Mouse (Mus musculus) induced T-regulatory cell, adult 2 months (primary cell): Measurements from ENCODE around the gene Bcar1.

Source experiments
- DNase-seq: peaks from one replicate; pipeline ENCODE4 v3.0.0-alpha.2; 2012; ENCODE audit warnings: low read depth

Gene Bcar1

DNA sequence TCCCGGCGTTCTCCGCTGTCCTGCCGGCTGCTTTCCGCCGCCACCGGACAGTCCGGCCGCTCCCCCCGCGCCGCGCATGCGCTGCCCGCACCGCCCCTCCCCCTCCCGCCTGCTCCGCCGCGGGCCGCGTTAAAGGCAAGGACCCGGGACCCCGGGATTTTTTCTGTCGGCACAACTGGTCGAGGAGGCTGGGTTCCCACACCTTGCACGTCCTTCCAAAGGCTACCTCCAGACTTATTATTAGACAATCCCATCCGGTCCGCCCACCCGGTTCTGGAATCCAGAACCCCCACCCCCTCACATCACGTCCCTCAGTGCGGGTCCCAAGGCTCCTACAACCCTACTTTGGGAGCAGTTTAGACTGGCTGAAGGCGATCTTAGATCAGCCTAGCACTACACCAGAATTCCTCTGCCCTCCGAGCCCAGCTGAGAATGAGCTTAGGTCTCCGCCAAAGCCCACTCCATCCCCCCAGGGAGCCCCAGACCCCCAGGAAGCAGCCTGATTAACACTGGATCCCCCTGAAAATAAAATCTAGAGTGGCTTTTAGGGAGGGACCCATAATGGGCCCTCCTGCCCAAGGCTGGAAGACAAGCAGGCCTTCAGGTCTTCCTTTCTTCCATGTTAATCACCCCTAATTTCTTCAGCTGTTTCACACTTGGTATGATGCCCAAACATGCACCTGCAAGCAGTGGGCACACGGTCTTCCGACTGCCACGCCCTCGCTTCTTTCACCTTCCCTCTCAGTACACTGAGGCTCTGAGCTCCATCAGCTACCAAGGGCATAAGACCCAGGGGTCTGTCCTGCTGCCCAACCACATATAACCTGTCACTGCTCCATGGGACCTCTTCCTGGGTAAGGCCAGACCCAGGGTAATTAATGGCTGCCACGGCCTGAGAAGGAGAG lies at the start of gene Bcar1:
Gene Bcar1, minus strand, starts transcription at position 18 of the 905 bp plus-strand sequence.
- DNase-seq = no peak

DNA sequence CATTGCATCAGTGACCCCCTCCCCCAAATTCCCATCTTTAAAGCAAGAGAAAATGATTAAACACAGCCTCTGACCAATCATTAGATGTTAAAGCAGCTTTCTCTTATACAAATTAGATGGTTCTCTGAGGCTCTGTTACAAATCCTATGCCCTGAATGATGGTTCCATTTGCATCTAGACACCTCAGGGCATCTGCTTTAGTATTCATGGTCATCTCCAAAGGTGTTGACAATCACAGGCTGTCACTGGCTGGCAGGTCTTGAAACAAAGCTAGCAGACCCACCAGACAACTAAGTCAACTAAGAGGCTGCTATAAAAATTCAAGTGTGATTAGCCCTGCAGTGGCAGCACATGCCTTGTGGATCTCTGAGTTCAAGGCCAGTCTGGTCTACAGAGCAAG lies 46.0 kb upstream of the Bcar1 start:
- DNase-seq = no peak

DNA sequence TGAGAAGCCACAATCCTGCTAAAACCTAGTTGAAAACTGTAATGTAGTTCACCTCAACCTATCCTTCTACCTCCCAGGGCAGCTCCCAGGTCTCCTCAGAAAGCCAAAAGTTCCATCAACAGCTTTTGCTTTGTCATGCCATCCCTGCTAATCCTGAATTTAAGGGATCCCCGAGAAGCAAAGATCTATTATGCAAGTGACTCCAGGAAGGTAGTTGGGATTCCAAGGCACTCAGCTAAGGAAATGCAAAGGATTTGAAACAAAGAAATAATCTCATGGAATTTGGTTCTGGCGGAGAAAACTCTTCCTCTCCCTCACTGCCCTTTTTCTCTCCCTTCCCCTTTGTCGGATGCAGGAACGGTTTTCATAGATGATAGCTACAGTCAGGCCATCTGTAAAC lies 45.6 kb upstream of the Bcar1 start:
- no peak for DNase-seq

DNA sequence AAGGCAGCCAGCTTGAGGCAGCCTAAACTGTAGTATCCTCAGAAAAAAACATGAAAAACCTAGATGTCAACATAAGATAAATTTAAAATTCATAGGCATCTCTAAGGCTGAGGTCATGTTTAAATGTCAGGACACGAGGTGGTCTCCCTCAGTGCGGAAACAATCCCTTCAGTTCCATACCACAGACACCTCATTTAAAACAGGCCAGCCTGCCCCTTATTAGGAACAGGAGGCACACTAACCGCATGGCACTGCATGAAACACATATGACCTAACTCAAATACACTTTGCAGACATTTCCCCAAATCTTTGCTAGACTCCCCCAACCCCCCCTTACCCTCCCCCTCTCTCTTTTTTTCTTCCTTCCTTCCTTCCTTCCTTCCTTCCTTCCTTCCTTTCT lies 44.9 kb upstream of the Bcar1 start:
- DNase-seq = no peak

DNA sequence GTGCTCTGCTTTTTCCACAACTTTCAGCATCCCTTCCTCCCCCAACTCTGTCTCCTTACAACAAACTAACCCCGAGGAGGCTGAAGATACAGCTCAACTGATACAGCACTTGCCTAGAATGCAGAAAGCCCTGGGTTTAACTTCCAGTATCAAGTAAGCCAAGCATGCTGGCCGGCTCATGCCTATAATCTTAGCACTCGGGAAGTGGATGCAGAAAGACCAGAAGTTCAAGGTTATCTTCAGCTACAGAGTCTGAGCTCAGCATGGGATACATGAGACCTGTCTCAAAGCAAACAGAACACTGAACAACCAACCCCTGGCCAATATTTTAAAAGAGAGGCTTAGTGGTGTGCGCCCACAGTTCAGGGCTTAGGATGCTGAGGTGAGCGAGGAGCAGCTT lies 44.5 kb upstream of the Bcar1 start:
- DNase-seq = no peak

DNA sequence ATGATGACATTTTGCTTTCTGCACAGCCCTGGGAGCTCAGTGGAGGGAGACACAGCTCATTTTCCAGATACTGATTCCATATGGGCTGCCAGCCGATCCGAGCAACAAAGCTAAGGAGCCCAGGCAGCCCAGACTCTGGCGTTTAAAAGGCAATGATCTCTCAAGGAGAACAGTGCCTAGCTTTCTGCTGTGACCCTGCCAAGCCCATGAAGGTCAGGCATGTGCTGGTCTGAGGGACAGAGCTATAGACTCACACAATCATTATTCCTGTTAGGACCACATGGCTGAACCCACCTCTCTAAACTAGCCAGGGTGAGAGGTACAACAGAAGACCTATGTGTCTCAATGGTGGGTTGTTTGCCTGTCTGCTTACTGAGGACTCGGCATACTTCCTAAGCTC lies 44.1 kb upstream of the Bcar1 start:
- no peak for DNase-seq

DNA sequence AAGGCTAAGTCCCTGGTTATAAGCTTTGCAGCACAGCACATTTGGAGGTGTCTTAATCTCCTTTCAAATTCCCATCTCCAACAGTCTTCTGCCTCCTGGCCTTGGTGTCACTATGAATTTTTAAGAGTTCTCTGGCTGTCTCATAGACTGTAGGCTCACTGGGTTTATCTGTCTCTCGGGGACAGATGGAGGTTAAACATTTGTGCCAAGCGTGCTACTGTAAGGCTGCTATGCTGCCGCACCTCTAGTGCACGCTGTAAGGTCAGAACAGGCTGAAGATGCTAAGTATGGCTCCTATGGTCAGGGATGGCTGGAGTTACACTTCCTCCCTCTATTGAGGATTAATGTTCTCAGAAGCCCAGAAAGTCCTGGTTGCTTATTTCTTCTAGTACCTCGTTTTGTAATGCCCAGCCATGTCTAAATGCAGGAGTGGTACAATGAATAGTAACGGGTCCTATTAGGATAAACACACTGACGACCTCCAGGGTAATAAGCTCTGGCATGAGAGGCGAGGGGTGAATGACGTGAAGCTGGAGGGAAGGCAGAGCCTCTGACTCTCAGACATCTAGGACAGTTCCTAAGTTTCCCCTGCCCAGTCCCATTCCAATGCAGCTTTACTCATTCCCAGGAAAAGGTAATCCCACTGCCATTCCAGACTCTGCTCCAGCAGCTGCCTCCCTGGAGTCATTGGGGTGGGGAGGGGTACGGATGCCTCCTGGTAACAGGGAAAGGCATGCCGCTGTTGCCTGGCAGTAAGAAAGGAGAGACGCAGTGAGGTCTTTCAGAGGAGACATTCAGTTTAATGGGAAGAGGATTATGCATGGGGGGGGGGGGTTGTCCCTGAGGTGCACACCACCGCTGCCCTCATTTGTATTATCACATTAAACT lies 43.3 kb upstream of the Bcar1 start:
- no peak for DNase-seq

DNA sequence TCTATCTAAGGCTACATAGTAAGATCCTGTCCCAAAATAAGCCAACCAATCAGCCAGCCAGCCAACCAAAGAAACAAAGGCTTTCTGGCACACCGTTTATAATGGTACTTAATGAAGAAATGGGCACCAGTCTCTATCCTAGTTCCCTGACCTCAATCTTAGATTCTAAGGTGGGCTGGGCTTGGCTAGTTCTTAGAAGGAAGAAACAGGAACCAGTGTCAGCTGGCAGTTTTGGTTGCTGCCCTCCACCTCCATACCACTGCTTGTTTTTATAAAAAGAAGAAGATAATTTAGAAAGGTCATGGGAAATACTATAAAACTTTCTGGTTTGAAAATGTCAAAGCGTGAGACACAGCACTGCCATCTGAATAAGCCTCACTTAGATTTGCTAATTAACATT lies 42.5 kb upstream of the Bcar1 start:
- no peak for DNase-seq

DNA sequence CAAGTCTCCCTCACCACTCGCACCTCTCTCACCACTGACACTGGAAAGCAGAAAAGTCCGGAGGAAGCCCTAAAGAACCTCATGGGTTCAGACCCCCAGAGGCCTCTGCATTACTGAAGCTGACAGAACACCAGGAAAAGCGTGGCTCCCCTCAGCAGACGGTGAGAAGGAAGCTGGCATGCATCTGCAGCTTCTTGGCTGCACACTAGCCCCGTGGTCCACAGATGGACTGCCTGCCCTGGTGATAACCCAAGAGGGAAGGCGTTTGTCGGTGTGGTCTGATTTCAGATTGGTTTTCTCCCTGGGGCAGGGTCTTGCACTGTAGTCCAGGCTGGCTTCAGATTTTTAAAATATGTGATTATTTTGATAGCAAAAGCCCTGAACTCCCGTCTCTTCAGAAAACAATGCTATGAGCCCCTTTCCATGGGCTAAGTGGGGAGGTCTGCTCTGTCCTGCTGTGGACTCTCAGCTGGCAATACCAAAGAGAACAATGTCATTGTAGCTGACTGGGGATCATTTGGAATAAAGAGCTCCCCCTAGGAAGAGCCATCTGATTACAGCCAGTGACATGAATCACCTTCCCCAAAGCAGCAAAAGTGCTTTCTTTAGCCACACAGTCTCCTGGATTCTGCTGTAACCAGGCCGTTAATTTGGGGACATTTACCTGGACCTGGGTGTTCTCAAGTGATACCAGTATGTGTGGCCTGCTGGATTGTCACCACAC lies 39.2 kb upstream of the Bcar1 start:
- no peak for DNase-seq

DNA sequence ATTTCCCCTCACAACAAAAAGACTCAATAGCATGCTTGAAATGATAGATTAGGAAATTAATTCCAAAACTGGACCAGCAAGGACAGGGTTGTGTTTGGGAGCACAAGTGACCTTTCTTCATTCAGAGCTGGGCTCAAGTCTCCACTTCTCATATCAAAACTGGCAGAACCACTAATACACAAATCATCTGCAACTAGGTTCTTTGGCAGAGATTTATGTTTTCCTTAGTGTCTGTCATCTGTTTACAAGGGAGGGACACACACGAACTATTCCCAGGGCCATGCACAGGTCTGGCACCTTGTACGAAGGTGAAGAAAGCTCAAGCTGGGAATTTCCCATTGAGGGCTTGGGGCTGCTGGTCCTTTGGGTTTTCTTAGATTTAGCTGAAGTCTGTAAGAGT lies 38.6 kb upstream of the Bcar1 start:
- peak; percentile 18 for DNase-seq

DNA sequence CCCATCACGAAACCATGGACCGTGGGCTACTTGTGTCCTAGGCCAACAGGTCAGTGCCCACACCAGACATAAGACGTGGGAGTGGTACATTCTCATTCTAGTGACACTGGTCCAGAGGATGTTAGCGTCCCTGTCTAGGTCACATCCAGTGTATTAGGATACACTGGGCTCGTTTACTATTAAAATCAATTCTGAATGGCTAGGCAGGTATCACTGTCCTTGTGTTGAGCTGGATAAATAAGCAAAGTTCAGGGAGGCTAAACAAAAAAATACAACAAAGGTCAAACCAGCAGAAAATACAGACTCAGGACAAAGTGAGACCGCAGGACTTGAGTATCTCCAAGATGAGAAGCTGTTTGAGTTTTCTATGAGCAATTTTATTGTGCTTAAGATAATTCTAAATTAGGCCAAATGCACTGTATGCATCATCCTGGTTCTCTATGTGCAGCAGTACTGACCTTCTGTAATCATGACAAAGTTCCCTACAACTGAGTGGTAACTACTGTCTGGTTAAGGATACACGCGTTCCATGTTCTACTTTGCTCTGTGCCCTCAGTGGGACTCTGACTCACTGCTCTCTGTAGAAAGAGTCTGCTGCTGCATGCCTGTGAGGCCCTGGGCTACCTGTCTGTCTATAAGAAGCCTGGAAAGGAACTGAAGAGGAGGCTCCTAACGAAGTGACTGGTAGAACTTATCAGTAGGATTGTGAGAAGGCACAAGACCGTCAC lies 37.3 kb upstream of the Bcar1 start:
- no peak for DNase-seq

DNA sequence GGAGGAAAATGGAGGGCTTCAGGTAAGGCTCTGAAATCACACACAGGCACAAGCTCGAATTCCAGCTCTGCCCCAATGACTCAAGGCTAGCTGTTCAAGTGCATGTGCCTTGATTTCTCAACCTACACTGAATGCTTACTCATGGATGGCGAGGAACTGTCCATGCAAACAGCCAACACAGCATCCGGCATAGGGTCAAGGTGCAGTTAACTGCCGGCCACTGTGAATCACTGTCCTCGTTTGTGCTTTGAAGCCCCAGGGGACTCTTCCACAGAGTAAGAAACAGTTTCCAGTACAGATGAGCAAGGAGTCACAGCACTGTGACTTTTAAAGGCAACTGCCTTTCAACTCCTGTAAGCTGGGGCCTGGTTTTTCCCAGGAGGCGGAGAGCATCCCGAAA lies 36.1 kb upstream of the Bcar1 start:
- DNase-seq = no peak

DNA sequence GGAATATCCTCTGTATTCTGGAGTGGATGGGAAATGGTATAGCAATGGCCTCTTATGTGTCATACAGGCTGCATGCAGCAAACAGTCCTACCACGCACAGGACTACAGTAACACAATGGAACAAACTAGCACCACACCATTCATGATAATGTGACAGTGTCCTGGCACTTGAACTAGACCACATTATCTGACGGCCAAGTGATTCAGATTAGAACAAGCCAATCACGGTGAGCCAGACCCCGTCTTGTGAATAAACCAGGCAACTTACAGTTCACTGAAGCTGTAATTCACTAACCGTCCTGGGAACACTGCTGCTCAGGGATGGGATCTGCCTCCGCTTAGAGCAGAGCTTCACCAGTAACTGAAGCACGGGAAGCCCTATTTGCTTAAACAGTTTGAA lies 35.2 kb upstream of the Bcar1 start:
- no peak for DNase-seq

DNA sequence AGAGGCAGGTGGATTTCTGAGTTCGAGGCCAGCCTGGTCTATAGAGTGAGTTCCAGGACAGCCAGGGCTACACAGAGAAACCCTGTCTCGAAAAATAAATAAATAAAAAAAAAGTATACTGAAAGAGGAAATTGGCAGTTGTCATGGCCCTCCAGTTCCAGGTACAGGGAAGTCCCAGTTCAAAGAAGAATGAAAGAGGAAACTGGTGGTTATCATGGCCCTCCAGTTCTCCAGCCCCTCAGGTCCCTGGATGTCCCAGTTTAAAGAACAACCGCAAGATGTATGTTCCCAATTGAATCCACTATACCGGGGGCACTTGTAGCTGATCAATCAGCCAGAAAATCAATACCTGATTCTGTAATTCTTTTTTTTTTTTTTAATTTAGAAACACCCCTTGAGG lies 32.9 kb upstream of the Bcar1 start:
- DNase-seq = no peak

DNA sequence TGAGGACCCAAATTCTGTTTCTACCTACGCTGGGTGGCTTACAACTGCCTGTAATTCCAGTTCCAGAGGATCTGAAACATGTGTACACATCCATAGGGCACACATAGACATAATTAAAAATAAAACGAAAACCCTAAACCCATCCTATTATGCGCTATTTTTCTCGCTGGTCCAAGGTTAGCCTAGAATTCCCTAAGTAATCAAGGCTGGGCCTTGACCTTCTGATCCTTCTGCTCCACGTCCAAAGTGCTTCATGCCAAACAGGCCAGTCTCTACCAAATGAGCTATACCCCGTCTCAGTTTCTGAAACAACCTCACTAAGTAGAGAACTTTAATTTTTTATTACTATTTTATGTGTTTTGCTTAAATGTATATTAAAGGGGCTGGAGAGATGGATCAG lies 32.2 kb upstream of the Bcar1 start:
- no peak for DNase-seq

DNA sequence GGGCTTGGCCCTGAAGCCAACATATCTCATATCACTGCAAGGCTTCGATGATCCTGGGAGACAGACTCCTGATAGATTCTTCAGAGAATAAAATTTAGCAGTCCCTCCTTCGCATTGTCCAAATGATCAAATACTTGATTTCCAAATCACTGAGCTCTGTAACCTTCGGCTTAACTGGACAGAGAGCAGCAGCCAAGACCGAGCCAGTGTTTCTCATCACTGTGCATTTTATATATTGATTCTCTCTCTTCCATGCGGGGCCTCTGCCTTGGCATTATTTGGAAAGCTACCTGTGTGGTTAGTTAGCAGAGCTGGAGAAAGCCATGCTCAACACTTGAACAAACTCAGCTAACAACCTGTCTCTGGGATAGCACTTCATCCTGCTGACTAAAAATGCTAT lies 29.9 kb upstream of the Bcar1 start:
- DNase-seq = no peak

DNA sequence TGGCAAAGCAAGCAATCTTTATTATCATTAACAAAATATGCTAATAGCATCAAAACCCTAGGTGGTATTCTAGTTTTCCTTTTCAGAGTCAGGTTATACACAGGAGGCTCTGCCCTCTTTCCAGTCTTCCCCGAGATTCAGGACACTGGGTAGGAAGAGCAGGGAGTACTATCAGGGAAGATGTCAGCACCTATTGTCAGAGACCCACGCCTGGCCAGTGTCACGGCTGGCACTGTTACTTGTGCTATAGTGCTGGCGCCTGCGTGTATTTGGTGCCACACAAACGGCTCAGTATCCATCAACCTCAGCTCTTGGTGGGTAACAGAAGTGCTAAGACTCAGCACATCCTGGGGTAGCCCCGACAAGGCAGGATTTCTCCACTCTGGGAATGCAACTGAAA lies 29.4 kb upstream of the Bcar1 start:
- DNase-seq = no peak

DNA sequence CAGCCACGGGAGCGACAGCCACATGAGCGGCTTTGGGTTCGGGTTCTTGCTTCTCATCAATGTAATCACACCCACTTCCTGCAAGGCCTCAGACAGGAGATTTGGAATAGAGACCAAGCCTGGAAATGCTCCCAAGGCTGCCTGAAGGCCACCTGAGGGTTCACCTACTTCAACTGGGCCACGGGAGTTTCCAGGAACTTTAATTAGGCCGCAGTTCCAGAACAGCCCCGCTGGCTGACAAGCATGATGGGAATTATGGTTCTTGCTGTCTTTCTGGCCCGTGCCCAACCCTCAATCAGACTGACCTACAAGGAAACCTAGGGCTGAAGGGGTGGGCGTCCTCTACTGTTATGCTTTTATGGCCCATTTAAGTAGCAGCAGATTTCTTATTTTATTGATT lies 28.5 kb upstream of the Bcar1 start:
- DNase-seq = no peak

DNA sequence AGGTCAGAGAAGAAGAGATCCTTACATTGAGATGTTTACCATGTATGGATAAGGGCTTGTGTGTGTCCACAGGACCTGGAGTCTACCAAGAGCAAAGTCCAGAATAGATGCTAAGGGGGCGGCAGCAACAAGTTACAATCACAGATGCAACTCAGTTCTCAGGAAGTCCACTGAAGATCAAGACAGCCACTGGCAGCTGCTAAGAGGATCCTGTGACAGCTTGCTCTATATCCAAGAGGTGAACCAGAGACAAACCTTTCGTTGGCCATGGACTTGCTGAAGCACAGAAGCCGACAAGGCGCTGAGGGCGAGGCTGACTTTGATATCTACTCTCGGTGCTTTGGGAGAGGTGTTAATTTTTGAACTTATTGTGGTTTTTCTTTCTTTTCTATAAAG lies 28.0 kb upstream of the Bcar1 start:
- no peak for DNase-seq

DNA sequence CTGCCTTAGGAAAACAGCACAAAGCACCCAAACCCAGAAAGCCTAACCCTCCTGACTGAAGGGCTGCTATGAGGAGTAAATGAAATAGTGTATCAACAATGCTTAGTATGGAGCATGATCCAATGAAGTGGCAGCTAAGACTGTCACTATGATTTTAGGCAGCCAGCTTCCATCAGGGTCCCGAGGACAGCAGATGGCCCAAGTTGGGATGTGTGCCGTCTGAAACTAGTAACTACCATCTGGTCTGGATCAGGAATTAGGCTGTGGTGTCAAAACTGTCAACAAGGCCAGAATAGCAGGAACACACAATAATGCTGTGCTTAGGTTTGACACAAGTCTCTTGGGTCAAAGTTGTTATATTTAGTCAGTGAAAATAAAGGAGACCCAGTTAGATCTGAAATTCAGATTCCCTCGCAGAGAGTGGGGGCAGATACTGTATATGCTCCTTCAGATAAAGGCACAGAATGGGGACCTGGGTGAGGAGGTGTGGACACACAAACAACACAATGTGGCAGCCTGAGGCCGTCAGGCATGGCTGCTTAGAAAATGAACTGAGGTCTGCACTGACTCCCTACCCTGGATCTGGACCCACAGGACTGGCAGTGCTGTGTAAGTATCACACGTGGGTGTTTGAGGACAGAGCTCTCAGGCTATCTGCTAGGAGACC lies 27.5 kb upstream of the Bcar1 start:
- no peak for DNase-seq

DNA sequence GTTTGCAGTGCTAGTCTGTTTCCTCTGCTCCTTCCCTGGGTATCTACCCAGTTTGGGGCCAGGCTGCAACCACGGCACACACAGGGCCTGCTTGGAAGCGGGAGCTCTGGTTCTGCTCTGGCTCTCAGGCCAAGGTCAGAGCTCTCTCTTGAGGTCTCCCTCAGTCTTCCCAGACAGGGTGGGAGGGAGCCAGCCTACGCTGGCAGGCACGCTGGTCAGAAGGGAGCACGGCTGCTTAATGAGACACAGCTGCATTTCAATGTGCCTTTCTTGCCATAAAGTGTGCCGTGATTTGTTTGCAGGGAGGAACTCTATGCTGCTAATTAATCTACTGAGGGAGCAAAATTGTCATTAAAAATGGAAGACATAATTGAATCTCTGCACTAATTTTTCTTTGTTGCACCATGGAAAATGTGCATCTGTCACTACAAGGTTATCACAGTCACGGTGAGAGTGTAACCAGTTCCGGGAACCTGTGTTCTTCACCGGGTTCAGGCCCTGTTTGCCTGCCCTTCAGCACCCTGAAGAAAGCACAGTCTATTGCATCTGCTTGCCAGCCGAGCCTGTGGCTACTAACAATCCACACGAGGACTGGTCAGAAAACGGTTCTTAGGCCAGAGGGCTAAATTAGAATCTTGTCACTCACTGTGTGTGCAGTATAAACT lies 26.3 kb upstream of the Bcar1 start:
- no peak for DNase-seq
